Mouse (Mus musculus) forebrain, embryonic 16.5 days (tissue): ENCODE measurements around the gene Gcgr. TPM values are rescaled to one million over a fixed set of nuclear protein-coding genes. Genes with fewer than 3 reads are reported as not detected.
A peak's percentile ranks its signal among the peaks of the same experiment; 100 is the strongest.
"Not testable (repeated sequence)": the region's sequence is repeated elsewhere in the genome, so short reads cannot be mapped to it uniquely, and the experiment has no call there.

Experiments
- ATAC-seq: fragments of 200-750 bp; cut with Nextera tagmentation; 2 replicates; pipeline ENCODE4 v1.8.0; 2017; ENCODE audit warnings: mild to moderate bottlenecking, moderate library complexity
- H3K27ac ChIP-seq: fragments of 300-500 bp; sonication (generic); 2 replicates; pipeline ENCODE4 v1.5.1; 2014; ENCODE audit warnings: low read length, control low read depth
- H3K27me3 ChIP-seq: fragments of 300-500 bp; sonication (generic); replicated peaks from 2 replicates; pipeline ENCODE4 v1.6.1; 2014; ENCODE audit warnings: low read length; ENCODE audit not compliant: control insufficient read depth, insufficient read depth
- H3K36me3 ChIP-seq: fragments of 300-500 bp; sonication (generic); 2 replicates; pipeline ENCODE4 v1.6.1; 2014; ENCODE audit not compliant: control insufficient read depth, insufficient read depth
- H3K4me1 ChIP-seq: fragments of 300-500 bp; sonication (generic); replicated peaks from 2 replicates; pipeline ENCODE4 v1.6.1; 2014; ENCODE audit warnings: low read length; ENCODE audit not compliant: control insufficient read depth, insufficient read depth
- H3K4me2 ChIP-seq: fragments of 300-500 bp; sonication (generic); 2 replicates; pipeline ENCODE4 v1.6.1; 2014; ENCODE audit warnings: mild to moderate bottlenecking, low read length, control low read depth
- H3K4me3 ChIP-seq: fragments of 300-500 bp; sonication (generic); replicated peaks from 2 replicates; pipeline ENCODE4 v1.5.1; 2014; ENCODE audit warnings: mild to moderate bottlenecking, low read length, control low read depth
- H3K9ac ChIP-seq: fragments of 300-500 bp; sonication (generic); replicated peaks from 2 replicates; pipeline ENCODE4 v1.6.1; 2014; ENCODE audit warnings: low read depth, low read length, control low read depth
- H3K9me3 ChIP-seq: fragments of 300-500 bp; sonication (generic); 2 replicates; pipeline ENCODE4 v1.6.1; 2016; ENCODE audit warnings: low read length; ENCODE audit not compliant: control insufficient read depth
- WGBS: fragments of 180-500 bp; shearing (Covaris S2); extraction: QIAGEN DNeasy Blood & Tissue Kit; methylation state at CpG from one replicate; pipeline ENCODE4 v1.1.7; 2014; 5-methylcytosine and 5-hydroxymethylcytosine counted together
- polyA plus RNA-seq: library from polyadenylated mRNA; unstranded; fragments of >200 nt; fragmentation: Nextera tagmentation; extraction: Ambion mirVana; gene quantifications from 2 replicates; pipeline ENCODE4 v1.2.1, GENCODE M21; 2015

Gene Gcgr
- polyA plus RNA-seq, 1 experiment from 2014 or later, result not detected

GRCm38 (mm10) chr11:120514262-120514661 lies 16.2 kb upstream of the Gcgr start:
- H3K9me3 ChIP-seq, H3K4me3 ChIP-seq, H3K4me2 ChIP-seq, H3K36me3 ChIP-seq, H3K9ac ChIP-seq, ATAC-seq, H3K27ac ChIP-seq, H3K4me1 ChIP-seq, H3K27me3 ChIP-seq: not testable (repeated sequence)
- 90% methylated on average over 2 of the region's 2 CpGs for WGBS

GRCm38 (mm10) chr11:120515611-120516010 lies 14.9 kb upstream of the Gcgr start:
- no peak overlapping the region for H3K4me3 ChIP-seq
- ATAC-seq, result peak; percentile 49; the same call in 1 of the 2 replicates
- WGBS, result 16% methylated on average over 17 of the region's 17 CpGs
- no peaks in the 10 kb centered on the region for H3K27me3 ChIP-seq
- H3K4me2 ChIP-seq, result no peak overlapping the region
- H3K9me3 ChIP-seq, result no peaks in the 10 kb centered on the region
- H3K36me3 ChIP-seq, result no peaks in the 10 kb centered on the region
- no peak overlapping the region for H3K9ac ChIP-seq
- H3K27ac ChIP-seq, result no peak overlapping the region
- H3K4me1 ChIP-seq, result peaks cover 2% of the 10 kb centered on the region; the same call in 1 of the 2 replicates

GRCm38 (mm10) chr11:120517147-120517546 lies 13.4 kb upstream of the Gcgr start:
- no peak overlapping the region for H3K4me3 ChIP-seq
- no peaks in the 10 kb centered on the region for H3K4me1 ChIP-seq
- H3K36me3 ChIP-seq, result no peaks in the 10 kb centered on the region
- ATAC-seq, result no peak
- WGBS, result 79% methylated on average over 4 of the region's 4 CpGs
- H3K9ac ChIP-seq, result no peak overlapping the region
- H3K9me3 ChIP-seq, result no peaks in the 10 kb centered on the region
- no peaks in the 10 kb centered on the region for H3K27me3 ChIP-seq
- H3K4me2 ChIP-seq, result no peak overlapping the region
- no peak overlapping the region for H3K27ac ChIP-seq

GRCm38 (mm10) chr11:120518027-120518426 lies 12.5 kb upstream of the Gcgr start:
- no peak overlapping the region for H3K27ac ChIP-seq
- H3K9me3 ChIP-seq, result no peaks in the 10 kb centered on the region
- H3K9ac ChIP-seq, result no peak overlapping the region
- no peaks in the 10 kb centered on the region for H3K36me3 ChIP-seq
- 72% methylated on average over 6 of the region's 6 CpGs for WGBS
- H3K4me1 ChIP-seq, result no peaks in the 10 kb centered on the region
- H3K27me3 ChIP-seq, result no peaks in the 10 kb centered on the region
- no peak for ATAC-seq
- H3K4me3 ChIP-seq, result no peak overlapping the region
- H3K4me2 ChIP-seq, result no peak overlapping the region

- H3K9ac ChIP-seq, result no peak overlapping the region
- 70% methylated on average over 6 of the region's 6 CpGs for WGBS
- no peak for ATAC-seq
- no peak overlapping the region for H3K4me3 ChIP-seq
- no peak overlapping the region for H3K4me2 ChIP-seq
- no peaks in the 10 kb centered on the region for H3K27me3 ChIP-seq
- no peaks in the 10 kb centered on the region for H3K4me1 ChIP-seq
- H3K27ac ChIP-seq, result no peak overlapping the region
- no peaks in the 10 kb centered on the region for H3K9me3 ChIP-seq
- H3K36me3 ChIP-seq, result no peaks in the 10 kb centered on the region
Measured at GRCm38 (mm10) chr11:120518558-120518957, 11.9 kb upstream of the Gcgr start.

GRCm38 (mm10) chr11:120519738-120520137 lies 10.8 kb upstream of the Gcgr start:
- H3K4me3 ChIP-seq, result no peak overlapping the region
- H3K4me2 ChIP-seq, result no peak overlapping the region
- H3K36me3 ChIP-seq, result no peaks in the 10 kb centered on the region
- H3K9me3 ChIP-seq, result no peaks in the 10 kb centered on the region
- H3K27me3 ChIP-seq, result no peaks in the 10 kb centered on the region
- 40% methylated on average over 9 of the region's 9 CpGs for WGBS
- no peak overlapping the region for H3K27ac ChIP-seq
- no peaks in the 10 kb centered on the region for H3K4me1 ChIP-seq
- no peak for ATAC-seq
- H3K9ac ChIP-seq, result no peak overlapping the region

GRCm38 (mm10) chr11:120520498-120520897 lies 10.0 kb upstream of the Gcgr start:
- no peak overlapping the region for H3K4me2 ChIP-seq
- H3K4me1 ChIP-seq, result no peaks in the 10 kb centered on the region
- no peaks in the 10 kb centered on the region for H3K9me3 ChIP-seq
- no peak overlapping the region for H3K9ac ChIP-seq
- H3K36me3 ChIP-seq, result no peaks in the 10 kb centered on the region
- ATAC-seq, result no peak
- H3K27ac ChIP-seq, result no peak overlapping the region
- H3K27me3 ChIP-seq, result no peaks in the 10 kb centered on the region
- 79% methylated on average over 9 of the region's 9 CpGs for WGBS
- H3K4me3 ChIP-seq, result no peak overlapping the region

- no peaks in the 10 kb centered on the region for H3K9me3 ChIP-seq
- WGBS, result 69% methylated on average over 5 of the region's 5 CpGs
- no peaks in the 10 kb centered on the region for H3K4me1 ChIP-seq
- no peaks in the 10 kb centered on the region for H3K36me3 ChIP-seq
- H3K27ac ChIP-seq, result peak overlapping the region; percentile 21; the same call in 1 of the 2 replicates
- no peak overlapping the region for H3K9ac ChIP-seq
- no peak overlapping the region for H3K4me3 ChIP-seq
- no peak for ATAC-seq
- H3K27me3 ChIP-seq, result no peaks in the 10 kb centered on the region
- H3K4me2 ChIP-seq, result no peak overlapping the region
Measured at GRCm38 (mm10) chr11:120520967-120521540, 9.4 kb upstream of the Gcgr start.

- WGBS, result 85% methylated on average over 8 of the region's 8 CpGs
- Histone ChIP-seq H3K4me3 (no peak overlapping the region), H3K4me1 (no peaks in the 10 kb centered on the region), H3K27ac (no peak overlapping the region), H3K9me3 (no peaks in the 10 kb centered on the region), H3K27me3 (no peaks in the 10 kb centered on the region), H3K4me2 (no peak overlapping the region), H3K36me3 (no peaks in the 10 kb centered on the region), H3K9ac (no peak overlapping the region)
- ATAC-seq, result no peak
Measured at GRCm38 (mm10) chr11:120522581-120522980, 7.9 kb upstream of the Gcgr start.

- no peak overlapping the region for H3K4me2 ChIP-seq
Measured at GRCm38 (mm10) chr11:120525959-120526358, 4.5 kb upstream of the Gcgr start.

More at GRCm38 (mm10) chr11:120525959-120526358, 4.5 kb upstream of the Gcgr start:
- H3K9me3 ChIP-seq, result no peaks in the 10 kb centered on the region
- H3K9ac ChIP-seq, result no peak overlapping the region
- H3K27me3 ChIP-seq, result peaks cover 29% of the 10 kb centered on the region
- peaks cover 8% of the 10 kb centered on the region for H3K4me1 ChIP-seq
- H3K27ac ChIP-seq, result no peak overlapping the region
- no peak for ATAC-seq
- H3K4me3 ChIP-seq, result no peak overlapping the region
- no peaks in the 10 kb centered on the region for H3K36me3 ChIP-seq
- 83% methylated on average over 2 of the region's 2 CpGs for WGBS
